Comparison of ENCODE assay signal across 10 mouse cellular contexts in genomic region chr13:19682879-19683640, GRCm38 (mm10). TPM values are rescaled to one million over a fixed set of nuclear protein-coding genes. Genes with fewer than 3 reads are reported as not detected.
A peak's percentile ranks its signal among the peaks of the same experiment; 100 is the strongest.
DNase-seq lines count a peak whose midpoint lies in the region; ATAC-seq lines count a peak whose summit lies in the region.
"Had no signal": no experiment of that assay in that cellular context is flagged by ENCODE, and none has a peak within 500 bp of the region (broad histone marks: within the 10 kb centered on the region; RNA-seq: fewer than 3 reads in every experiment).

No protein-coding gene starts in this region.

- H3K36me3 ChIP-seq in hindbrain, embryonic 16.5 days (ENCODE audit: control insufficient read depth, insufficient read depth, low read length): no peaks in the 10 kb centered on the region

- peak; percentile 98 for ATAC-seq in hindbrain, embryonic 16.5 days

- H3K4me1 ChIP-seq in hindbrain, embryonic 16.5 days (ENCODE audit: control insufficient read depth, insufficient read depth, low read depth, low read length): no peaks in the 10 kb centered on the region

- peak overlapping the region; percentile 63 for H3K27ac ChIP-seq in hindbrain, embryonic 16.5 days (ENCODE audit: low read depth, low read length)
- H3K27ac ChIP-seq: liver, embryonic 14.5 days had no signal

- H3K4me3 ChIP-seq in hindbrain, embryonic 16.5 days (ENCODE audit: low read length): no peak overlapping the region

- peak; percentile 5 to 10 for DNase-seq in cerebellum, adult 18-20 months
- DNase-seq in cerebellum, adult 8-10 months: no peak
- peak; percentile 92 for DNase-seq in retina, postnatal 1 day
- no peak for DNase-seq in retina, embryonic 14.5 days (ENCODE audit: low spot score)
- DNase-seq in retina, postnatal 7 days (ENCODE audit: low read depth, low spot score): peak; percentile 32
- DNase-seq in kidney, adult 18-20 months: no peak
- no peak for DNase-seq in right cerebral cortex, adult 18-20 months

- no peak overlapping the region for H3K4me2 ChIP-seq in hindbrain, embryonic 16.5 days (ENCODE audit: low read length)

- no peaks in the 10 kb centered on the region for H3K27me3 ChIP-seq in hindbrain, embryonic 16.5 days (replicated peaks; ENCODE audit: control insufficient read depth, insufficient read depth, low read length)

- H3K9ac ChIP-seq in hindbrain, embryonic 16.5 days (ENCODE audit: low read depth, low read length): no peak overlapping the region
- H3K9ac ChIP-seq: liver, embryonic 14.5 days had no signal

- WGBS in hindbrain, embryonic 16.5 days: 37% methylated on average over 8 of the region's 8 CpGs

- H3K9me3 ChIP-seq in hindbrain, embryonic 16.5 days (ENCODE audit: control insufficient read depth, low read length): no peaks in the 10 kb centered on the region

RNA-seq across cellular contexts. Expression of gene Nme8, which starts 14.5 kb away (rescaled TPM):
- 0.17 and 0.18 TPM in 2 replicates for polyA plus RNA-seq in hindbrain, embryonic 16.5 days (2015; fragmentation: Nextera tagmentation; extraction: Ambion mirVana)
- polyA plus RNA-seq: C2C12; liver, embryonic 14.5 days had no signal

Comparison
In these comparisons a context has a peak if more than half of its experiments do, and no peak if none do; other contexts are left out.
1. DNase-seq: peak in cerebellum, adult 18-20 months (2 of 2), retina, postnatal 1 day (single experiment) and retina, postnatal 7 days (single experiment); none in cerebellum, adult 8-10 months (single experiment), retina, embryonic 14.5 days (single experiment), kidney, adult 18-20 months (single experiment) and right cerebral cortex, adult 18-20 months (single experiment).